Mouse (Mus musculus) olfactory bulb, adult 2 months (tissue): ENCODE measurements around the gene Sumo1. TPM values are rescaled to one million over a fixed set of nuclear protein-coding genes. Genes with fewer than 3 reads are reported as not detected.

ENCODE experiments used
- H3K27ac ChIP-seq: fragments of 200-500 bp; 2 replicates; pipeline ENCODE4 v1.5.1; 2012; ENCODE audit warnings: low read depth, low read length; ENCODE audit not compliant: insufficient read depth
- H3K4me1 ChIP-seq: fragments of 200-500 bp; 2 replicates; pipeline ENCODE4 v1.6.1; 2012; ENCODE audit warnings: low read length; ENCODE audit not compliant: control insufficient read depth, insufficient read depth
- H3K4me3 ChIP-seq: fragments of 200-500 bp; 2 replicates; pipeline ENCODE4 v1.5.1; 2012; ENCODE audit warnings: mild to moderate bottlenecking, low read depth, low read length, moderate library complexity; ENCODE audit not compliant: insufficient read depth
- CTCF ChIP-seq: fragments of 200-500 bp; IDR thresholded peaks from 2 replicates; pipeline ENCODE4 v1.5.1; 2012; ENCODE audit warnings: low read depth, mild to moderate bottlenecking, low read length, moderate library complexity; ENCODE audit not compliant: insufficient read depth
- POLR2A ChIP-seq: fragments of 200-500 bp; IDR thresholded peaks from 2 replicates; pipeline ENCODE4 v1.6.1; 2012; ENCODE audit warnings: mild to moderate bottlenecking, low read depth, low read length, moderate library complexity; ENCODE audit not compliant: insufficient read depth
- WGBS: fragments of 180-500 bp; shearing (Covaris S2); methylation state at CpG from one replicate; pipeline ENCODE4 v1.1.7; 2018; 5-methylcytosine and 5-hydroxymethylcytosine counted together
- polyA plus RNA-seq: library from polyadenylated mRNA; stranded (reverse); fragments of >200 nt; gene quantifications from 2 replicates; pipeline ENCODE4 v1.2.4, GENCODE M21; 2012; ENCODE audit warnings: low replicate concordance; ENCODE audit not compliant: missing spikeins, insufficient read depth, insufficient read length

Sumo1 gene
- polyA plus RNA-seq, 1 experiment, result not detected

GRCm38 (mm10) chr1:59584656-59585410 is 85.8 kb downstream of the Sumo1 start:
- H3K27ac ChIP-seq, result no peak overlapping the region
- TF ChIP-seq CTCF (peak; percentile 84), POLR2A (no peak)
- WGBS, result 27% methylated on average over 18 of the region's 18 CpGs
- H3K4me1 ChIP-seq, result peaks cover 2% of the 10 kb centered on the region
- H3K4me3 ChIP-seq, result no peak overlapping the region

GRCm38 (mm10) chr1:59580880-59581279 is 89.8 kb downstream of the Sumo1 start:
- H3K4me1 ChIP-seq, result peaks cover 2% of the 10 kb centered on the region
- H3K4me3 ChIP-seq, result no peak overlapping the region
- H3K27ac ChIP-seq, result no peak overlapping the region
- WGBS, result 94% methylated on average over 3 of the region's 3 CpGs
- TF ChIP-seq POLR2A (no peak), CTCF (no peak)

- WGBS, result 88% methylated on average over 8 of the region's 8 CpGs
- no peak for TF ChIP-seq CTCF
- no peak for TF ChIP-seq POLR2A
- H3K27ac ChIP-seq, result no peak overlapping the region
- no peak overlapping the region for H3K4me3 ChIP-seq
- H3K4me1 ChIP-seq, result peaks cover 4% of the 10 kb centered on the region
Observed at GRCm38 (mm10) chr1:59580131-59580751, 90.4 kb downstream of the Sumo1 start.

- TF ChIP-seq POLR2A, result no peak
- TF ChIP-seq CTCF, result no peak
- Histone ChIP-seq H3K27ac (no peak overlapping the region), H3K4me1 (peaks cover 8% of the 10 kb centered on the region), H3K4me3 (no peak overlapping the region)
- WGBS, result 96% methylated on average over 5 of the region's 5 CpGs
Observed at GRCm38 (mm10) chr1:59579327-59579726, 91.3 kb downstream of the Sumo1 start.

- no peak for TF ChIP-seq CTCF
- no peak for TF ChIP-seq POLR2A
- 89% methylated on average over 4 of the region's 4 CpGs for WGBS
- Histone ChIP-seq H3K4me1 (peaks cover 11% of the 10 kb centered on the region), H3K4me3 (no peak overlapping the region), H3K27ac (no peak overlapping the region)
Observed at GRCm38 (mm10) chr1:59578770-59579169, 91.9 kb downstream of the Sumo1 start.

GRCm38 (mm10) chr1:59574262-59575187 is 96.1 kb downstream of the Sumo1 start:
- 8% methylated on average over 21 of the region's 21 CpGs for WGBS
- peaks cover 13% of the 10 kb centered on the region for H3K4me1 ChIP-seq
- H3K27ac ChIP-seq, result no peak overlapping the region
- TF ChIP-seq CTCF, result no peak
- no peak for TF ChIP-seq POLR2A
- peak overlapping the region; percentile 40 for H3K4me3 ChIP-seq

- Histone ChIP-seq H3K27ac (no peak overlapping the region), H3K4me3 (no peak overlapping the region), H3K4me1 (peaks cover 13% of the 10 kb centered on the region)
- TF ChIP-seq POLR2A, result no peak
- no peak for TF ChIP-seq CTCF
- 78% methylated on average over 3 of the region's 3 CpGs for WGBS
Observed at GRCm38 (mm10) chr1:59573843-59574242, 96.8 kb downstream of the Sumo1 start.

GRCm38 (mm10) chr1:59571502-59571901 is 99.1 kb downstream of the Sumo1 start:
- peaks cover 14% of the 10 kb centered on the region for H3K4me1 ChIP-seq
- WGBS, result 91% methylated on average over 3 of the region's 3 CpGs
- H3K27ac ChIP-seq, result no peak overlapping the region
- H3K4me3 ChIP-seq, result no peak overlapping the region
- TF ChIP-seq CTCF (no peak), POLR2A (no peak)
